Mouse (Mus musculus): Measurements from ENCODE around the gene Pcx. TPM values are rescaled to one million over a fixed set of nuclear protein-coding genes. Genes with fewer than 3 reads are reported as not detected.
A peak's percentile ranks its signal among the peaks of the same experiment; 100 is the strongest.

Pcx gene
- total RNA-seq, 2 experiments from 2014 or later = 46.8 to 50.8 TPM

GRCm38 (mm10) chr19:4608511-4608910, 98.2 kb downstream of the Pcx start:
- intact Hi-C loops (cut with DNase I) = no loop called here
- no peak for DNase-seq (ENCODE audit: extremely low spot score in 1 of 2, low spot score in 2 of 2)

- no peak for DNase-seq (ENCODE audit: extremely low spot score in 1 of 2, low spot score in 2 of 2)
- intact Hi-C loops (cut with DNase I) = no loop called here
These were observed 99.8 kb downstream of the Pcx start for GRCm38 (mm10) chr19:4610109-4610508.

GRCm38 (mm10) chr19:4612181-4612961, 102.1 kb downstream of the Pcx start:
- intact Hi-C loops (cut with DNase I) = no loop called here
- DNase-seq (ENCODE audit: extremely low spot score in 1 of 2, low spot score in 2 of 2) = peak in 1 of 2 experiments; percentile 39

GRCm38 (mm10) chr19:4613464-4614304, 103.4 kb downstream of the Pcx start:
- intact Hi-C loops (cut with DNase I) = no loop called here
- peak in 1 of 2 experiments; percentile 44 for DNase-seq (ENCODE audit: extremely low spot score in 1 of 2, low spot score in 2 of 2)

- DNase-seq (ENCODE audit: extremely low spot score in 1 of 2, low spot score in 2 of 2) = peak in 1 of 2 experiments; percentile 66
- intact Hi-C loops (cut with DNase I) = loop anchor here (5.0 kb wide), 1 partner anchor 117 kb away; the partner anchor contains the start of gene 2010003K11Rik
These were observed 104.3 kb downstream of the Pcx start for GRCm38 (mm10) chr19:4614305-4615150.

- intact Hi-C loops (cut with DNase I) = loop anchor here (5.0 kb wide), 1 partner anchor 118 kb away; the partner anchor contains the start of gene 2010003K11Rik
- peak; percentile 89 to 95 for DNase-seq (ENCODE audit: extremely low spot score in 1 of 2, low spot score in 2 of 2)
These were observed 105.2 kb downstream of the Pcx start, which contains the start of gene Lrfn4 for GRCm38 (mm10) chr19:4615151-4616093. TSS of gene Lrfn4 (minus strand) at chr19:4615667.

GRCm38 (mm10) chr19:4616546-4616945, 106.3 kb downstream of the Pcx start:
- intact Hi-C loops (cut with DNase I) = loop anchor here (5.0 kb wide), 1 partner anchor 119 kb away; the partner anchor contains the start of gene 2010003K11Rik
- DNase-seq (ENCODE audit: extremely low spot score in 1 of 2, low spot score in 2 of 2) = no peak

GRCm38 (mm10) chr19:4618183-4618582, 107.9 kb downstream of the Pcx start:
- intact Hi-C loops (cut with DNase I) = loop anchor here (5.0 kb wide), 1 partner anchor 121 kb away; the partner anchor contains the start of gene 2010003K11Rik
- no peak for DNase-seq (ENCODE audit: extremely low spot score in 1 of 2, low spot score in 2 of 2)

GRCm38 (mm10) chr19:4619461-4619860, 109.2 kb downstream of the Pcx start:
- intact Hi-C loops (cut with DNase I) = loop anchor here (5.0 kb wide), 1 partner anchor 122 kb away; the partner anchor contains the start of gene 2010003K11Rik
- DNase-seq (ENCODE audit: extremely low spot score in 1 of 2, low spot score in 2 of 2) = no peak

GRCm38 (mm10) chr19:4620721-4621120, 110.4 kb downstream of the Pcx start:
- no peak for DNase-seq (ENCODE audit: extremely low spot score in 1 of 2, low spot score in 2 of 2)
- intact Hi-C loops (cut with DNase I) = no loop called here

GRCm38 (mm10) chr19:4622780-4623179, 112.5 kb downstream of the Pcx start:
- DNase-seq (ENCODE audit: extremely low spot score in 1 of 2, low spot score in 2 of 2) = no peak
- intact Hi-C loops (cut with DNase I) = no loop called here

GRCm38 (mm10) chr19:4623419-4623818, 113.1 kb downstream of the Pcx start:
- no peak for DNase-seq (ENCODE audit: extremely low spot score in 1 of 2, low spot score in 2 of 2)
- intact Hi-C loops (cut with DNase I) = no loop called here

GRCm38 (mm10) chr19:4624006-4624405, 113.7 kb downstream of the Pcx start:
- no peak for DNase-seq (ENCODE audit: extremely low spot score in 1 of 2, low spot score in 2 of 2)
- intact Hi-C loops (cut with DNase I) = no loop called here

GRCm38 (mm10) chr19:4624406-4625178, 114.3 kb downstream of the Pcx start:
- DNase-seq (ENCODE audit: extremely low spot score in 1 of 2, low spot score in 2 of 2) = no peak
- intact Hi-C loops (cut with DNase I) = loop anchor here (5.0 kb wide), 1 partner anchor 118 kb away; no protein-coding TSS in a partner anchor

GRCm38 (mm10) chr19:4625179-4625828, 115.0 kb downstream of the Pcx start, which contains the start of gene Rce1:
TSS of gene Rce1 (minus strand) at chr19:4625641.
- intact Hi-C loops (cut with DNase I) = loop anchor here (5.0 kb wide), 1 partner anchor 117 kb away; no protein-coding TSS in a partner anchor

More at GRCm38 (mm10) chr19:4625179-4625828, 115.0 kb downstream of the Pcx start, which contains the start of gene Rce1:
- DNase-seq (ENCODE audit: extremely low spot score in 1 of 2, low spot score in 2 of 2) = peak; percentile 82 to 96
